Mouse (Mus musculus): ENCODE data around the gene March1. TPM values are rescaled to one million over a fixed set of nuclear protein-coding genes. Genes with fewer than 3 reads are reported as not detected.
A peak's percentile ranks its signal among the peaks of the same experiment; 100 is the strongest.

March1 gene
- polyA plus RNA-seq, 1 experiment from 2014 or later = 2.6 TPM

- Histone ChIP-seq H3K27ac (ENCODE audit: low read depth, low read length) (no peak overlapping the region), H3K9ac (ENCODE audit: low read length) (no peak overlapping the region), H3K9me3 (ENCODE audit: control insufficient read depth, low read length) (no peaks in the 10 kb centered on the region), H3K36me3 (ENCODE audit: control insufficient read depth, insufficient read depth, low read length) (no peaks in the 10 kb centered on the region), H3K4me2 (ENCODE audit: low read depth) (no peak overlapping the region), H3K4me3 (ENCODE audit: low read depth, low read length) (no peak overlapping the region), H3K4me1 (ENCODE audit: control insufficient read depth, insufficient read depth, low read length) (no peaks in the 10 kb centered on the region), H3K27me3 (ENCODE audit: control insufficient read depth, insufficient read depth, low read length) (no peaks in the 10 kb centered on the region)
- no peak for DNase-seq (ENCODE audit: low spot score)
- no peak for ATAC-seq (ENCODE audit: insufficient read depth, low FRiP score, low TSS enrichment)
- WGBS = 79% methylated on average over 2 of the region's 2 CpGs
Measured at GRCm38 (mm10) chr8:65661885-65662284, 44.2 kb downstream of the March1 start.

- Histone ChIP-seq H3K27me3 (ENCODE audit: control insufficient read depth, insufficient read depth, low read length) (no peaks in the 10 kb centered on the region), H3K4me2 (ENCODE audit: low read depth) (no peak overlapping the region), H3K36me3 (ENCODE audit: control insufficient read depth, insufficient read depth, low read length) (no peaks in the 10 kb centered on the region), H3K9ac (ENCODE audit: low read length) (no peak overlapping the region), H3K4me1 (ENCODE audit: control insufficient read depth, insufficient read depth, low read length) (no peaks in the 10 kb centered on the region), H3K27ac (ENCODE audit: low read depth, low read length) (no peak overlapping the region), H3K4me3 (ENCODE audit: low read depth, low read length) (no peak overlapping the region), H3K9me3 (ENCODE audit: control insufficient read depth, low read length) (no peaks in the 10 kb centered on the region)
- ATAC-seq (ENCODE audit: insufficient read depth, low FRiP score, low TSS enrichment) (no peak), DNase-seq (ENCODE audit: low spot score) (no peak)
- 89% methylated on average over 2 of the region's 2 CpGs for WGBS
Measured at GRCm38 (mm10) chr8:65665786-65666185, 48.1 kb downstream of the March1 start.

GRCm38 (mm10) chr8:65743066-65743465 lies 125.4 kb downstream of the March1 start:
- Histone ChIP-seq H3K9me3 (ENCODE audit: control insufficient read depth, low read length) (no peaks in the 10 kb centered on the region), H3K27ac (ENCODE audit: low read depth, low read length) (no peak overlapping the region), H3K4me3 (ENCODE audit: low read depth, low read length) (no peak overlapping the region), H3K36me3 (ENCODE audit: control insufficient read depth, insufficient read depth, low read length) (no peaks in the 10 kb centered on the region), H3K4me2 (ENCODE audit: low read depth) (no peak overlapping the region), H3K4me1 (ENCODE audit: control insufficient read depth, insufficient read depth, low read length) (no peaks in the 10 kb centered on the region), H3K9ac (ENCODE audit: low read length) (no peak overlapping the region), H3K27me3 (ENCODE audit: control insufficient read depth, insufficient read depth, low read length) (no peaks in the 10 kb centered on the region)
- DNase-seq (ENCODE audit: low spot score) = no peak
- ATAC-seq (ENCODE audit: insufficient read depth, low FRiP score, low TSS enrichment) = no peak

GRCm38 (mm10) chr8:65775815-65776214 lies 158.1 kb downstream of the March1 start:
- H3K9ac ChIP-seq (ENCODE audit: low read length) = no peak overlapping the region
- no peaks in the 10 kb centered on the region for H3K9me3 ChIP-seq (ENCODE audit: control insufficient read depth, low read length)
- ATAC-seq (ENCODE audit: insufficient read depth, low FRiP score, low TSS enrichment) = no peak
- no peak overlapping the region for H3K4me2 ChIP-seq (ENCODE audit: low read depth)
- no peak overlapping the region for H3K4me3 ChIP-seq (ENCODE audit: low read depth, low read length)
- WGBS = 77% methylated on average over 2 of the region's 2 CpGs
- DNase-seq (ENCODE audit: low spot score) = no peak
- no peaks in the 10 kb centered on the region for H3K4me1 ChIP-seq (ENCODE audit: control insufficient read depth, insufficient read depth, low read length)
- H3K36me3 ChIP-seq (ENCODE audit: control insufficient read depth, insufficient read depth, low read length) = no peaks in the 10 kb centered on the region
- no peaks in the 10 kb centered on the region for H3K27me3 ChIP-seq (ENCODE audit: control insufficient read depth, insufficient read depth, low read length)
- no peak overlapping the region for H3K27ac ChIP-seq (ENCODE audit: low read depth, low read length)

GRCm38 (mm10) chr8:65781156-65781555 lies 163.5 kb downstream of the March1 start:
- no peak for ATAC-seq (ENCODE audit: insufficient read depth, low FRiP score, low TSS enrichment)
- WGBS = 71% methylated on average over 5 of the region's 5 CpGs
- no peak for DNase-seq (ENCODE audit: low spot score)
- Histone ChIP-seq H3K4me1 (ENCODE audit: control insufficient read depth, insufficient read depth, low read length) (no peaks in the 10 kb centered on the region), H3K27me3 (ENCODE audit: control insufficient read depth, insufficient read depth, low read length) (no peaks in the 10 kb centered on the region), H3K9ac (ENCODE audit: low read length) (no peak overlapping the region), H3K36me3 (ENCODE audit: control insufficient read depth, insufficient read depth, low read length) (no peaks in the 10 kb centered on the region), H3K4me2 (ENCODE audit: low read depth) (no peak overlapping the region), H3K27ac (ENCODE audit: low read depth, low read length) (no peak overlapping the region), H3K4me3 (ENCODE audit: low read depth, low read length) (no peak overlapping the region), H3K9me3 (ENCODE audit: control insufficient read depth, low read length) (no peaks in the 10 kb centered on the region)

GRCm38 (mm10) chr8:65812971-65813370 lies 195.3 kb downstream of the March1 start:
- Histone ChIP-seq H3K36me3 (ENCODE audit: control insufficient read depth, insufficient read depth, low read length) (no peaks in the 10 kb centered on the region), H3K27ac (ENCODE audit: low read depth, low read length) (no peak overlapping the region), H3K4me2 (ENCODE audit: low read depth) (no peak overlapping the region), H3K9ac (ENCODE audit: low read length) (no peak overlapping the region), H3K9me3 (ENCODE audit: control insufficient read depth, low read length) (no peaks in the 10 kb centered on the region), H3K27me3 (ENCODE audit: control insufficient read depth, insufficient read depth, low read length) (no peaks in the 10 kb centered on the region), H3K4me3 (ENCODE audit: low read depth, low read length) (no peak overlapping the region), H3K4me1 (ENCODE audit: control insufficient read depth, insufficient read depth, low read length) (no peaks in the 10 kb centered on the region)
- WGBS = 90% methylated on average over 2 of the region's 2 CpGs
- ATAC-seq (ENCODE audit: insufficient read depth, low FRiP score, low TSS enrichment) (no peak), DNase-seq (ENCODE audit: low spot score) (no peak)

GRCm38 (mm10) chr8:65922294-65923019 lies 304.8 kb downstream of the March1 start:
- no peak overlapping the region for H3K9ac ChIP-seq (ENCODE audit: low read length)
- DNase-seq (ENCODE audit: low spot score) (no peak), ATAC-seq (ENCODE audit: insufficient read depth, low FRiP score, low TSS enrichment) (no peak)
- H3K4me3 ChIP-seq (ENCODE audit: low read depth, low read length) = no peak overlapping the region
- H3K27ac ChIP-seq (ENCODE audit: low read depth, low read length) = no peak overlapping the region
- no peak overlapping the region for H3K4me2 ChIP-seq (ENCODE audit: low read depth)
- H3K4me1 ChIP-seq (ENCODE audit: control insufficient read depth, insufficient read depth, low read length) = no peaks in the 10 kb centered on the region
- H3K27me3 ChIP-seq (ENCODE audit: control insufficient read depth, insufficient read depth, low read length) = no peaks in the 10 kb centered on the region
- H3K9me3 ChIP-seq (ENCODE audit: control insufficient read depth, low read length) = no peaks in the 10 kb centered on the region
- no peaks in the 10 kb centered on the region for H3K36me3 ChIP-seq (ENCODE audit: control insufficient read depth, insufficient read depth, low read length)
- 89% methylated on average over 3 of the region's 3 CpGs for WGBS

GRCm38 (mm10) chr8:65956948-65957347 lies 339.2 kb downstream of the March1 start:
- Histone ChIP-seq H3K4me2 (ENCODE audit: low read depth) (no peak overlapping the region), H3K27ac (ENCODE audit: low read depth, low read length) (no peak overlapping the region), H3K9me3 (ENCODE audit: control insufficient read depth, low read length) (no peaks in the 10 kb centered on the region), H3K27me3 (ENCODE audit: control insufficient read depth, insufficient read depth, low read length) (no peaks in the 10 kb centered on the region), H3K4me1 (ENCODE audit: control insufficient read depth, insufficient read depth, low read length) (no peaks in the 10 kb centered on the region), H3K4me3 (ENCODE audit: low read depth, low read length) (no peak overlapping the region), H3K9ac (ENCODE audit: low read length) (no peak overlapping the region), H3K36me3 (ENCODE audit: control insufficient read depth, insufficient read depth, low read length) (no peaks in the 10 kb centered on the region)
- WGBS = 38% methylated on average over 5 of the region's 5 CpGs
- no peak for DNase-seq (ENCODE audit: low spot score)
- ATAC-seq (ENCODE audit: insufficient read depth, low FRiP score, low TSS enrichment) = peak; percentile 31; the same call in 1 of the 2 replicates

- Histone ChIP-seq H3K9me3 (ENCODE audit: control insufficient read depth, low read length) (no peaks in the 10 kb centered on the region), H3K4me2 (ENCODE audit: low read depth) (no peak overlapping the region), H3K36me3 (ENCODE audit: control insufficient read depth, insufficient read depth, low read length) (no peaks in the 10 kb centered on the region), H3K9ac (ENCODE audit: low read length) (no peak overlapping the region), H3K4me3 (ENCODE audit: low read depth, low read length) (no peak overlapping the region), H3K4me1 (ENCODE audit: control insufficient read depth, insufficient read depth, low read length) (no peaks in the 10 kb centered on the region), H3K27ac (ENCODE audit: low read depth, low read length) (no peak overlapping the region), H3K27me3 (ENCODE audit: control insufficient read depth, insufficient read depth, low read length) (no peaks in the 10 kb centered on the region)
- DNase-seq (ENCODE audit: low spot score) (no peak), ATAC-seq (ENCODE audit: insufficient read depth, low FRiP score, low TSS enrichment) (no peak)
Measured at GRCm38 (mm10) chr8:65957492-65957891, 339.8 kb downstream of the March1 start.

Data from neural tube, embryonic 11.5 days (tissue).